Comparison of ENCODE assay signal across 8 mouse cellular contexts in genomic region chr5:115429359-115430186, GRCm38 (mm10). TPM values are rescaled to one million over a fixed set of nuclear protein-coding genes. Genes with fewer than 3 reads are reported as not detected.
DNase-seq lines count a peak whose midpoint lies in the region; ATAC-seq and TF ChIP-seq lines count a peak whose summit lies in the region.

Msi1 (plus strand) TSS chr5:115429599.

- H3K9me3 ChIP-seq in heart, postnatal 0 days (replicated peaks; ENCODE audit: control insufficient read depth, low read length) = no peaks in the 10 kb centered on the region
- no peaks in the 10 kb centered on the region for H3K9me3 ChIP-seq in limb, embryonic 11.5 days (ENCODE audit: control insufficient read depth, low read length)

- peaks cover 51% of the 10 kb centered on the region for H3K27me3 ChIP-seq in heart, postnatal 0 days (ENCODE audit: control insufficient read depth, insufficient read depth, low read length)
- peaks cover 2% of the 10 kb centered on the region; the same call in 1 of the 2 replicates for H3K27me3 ChIP-seq in limb, embryonic 11.5 days (ENCODE audit: control insufficient read depth, insufficient read depth, low read length)

- no peaks in the 10 kb centered on the region; the same call in 1 of the 2 replicates for H3K4me1 ChIP-seq in heart, postnatal 0 days (ENCODE audit: control insufficient read depth, insufficient read depth)
- peaks cover 41% of the 10 kb centered on the region for H3K4me1 ChIP-seq in limb, embryonic 11.5 days (ENCODE audit: control insufficient read depth, insufficient read depth, low read length)
- H3K4me1 ChIP-seq in olfactory bulb, adult 2 months (ENCODE audit: control insufficient read depth, insufficient read depth, low read length) = peaks cover 29% of the 10 kb centered on the region

- TF ChIP-seq CTCF in heart, postnatal 0 days (IDR thresholded peaks at IDR 0.05; ENCODE audit: low read depth) = no peak
- TF ChIP-seq CTCF in olfactory bulb, adult 2 months (IDR thresholded peaks at IDR 0.05; ENCODE audit: insufficient read depth, low read depth, low read length) = no peak

- no peaks in the 10 kb centered on the region for H3K36me3 ChIP-seq in heart, postnatal 0 days (replicated peaks; ENCODE audit: control insufficient read depth, insufficient read depth, low read length)
- H3K36me3 ChIP-seq in limb, embryonic 11.5 days (ENCODE audit: control insufficient read depth, insufficient read depth, low read length) = no peaks in the 10 kb centered on the region

- no peak within 1 kb of the TSS for H3K27ac ChIP-seq in heart, postnatal 0 days (ENCODE audit: low read depth)
- peak within 1 kb of the TSS; percentile 77 for H3K27ac ChIP-seq in limb, embryonic 11.5 days (replicated peaks; ENCODE audit: low read depth, low read length)
- H3K27ac ChIP-seq in olfactory bulb, adult 2 months (ENCODE audit: insufficient read depth, low read depth, low read length) = no peak within 1 kb of the TSS; the same call in 1 of the 2 replicates

- peak within 1 kb of the TSS; percentile 93 for H3K4me2 ChIP-seq in heart, postnatal 0 days (ENCODE audit: low read depth, low read length)
- H3K4me2 ChIP-seq in limb, embryonic 11.5 days (ENCODE audit: low read depth, severe bottlenecking) = peak within 1 kb of the TSS; percentile 93

- under 1% methylated on average over 26 of the region's 117 CpGs for WGBS in heart, postnatal 0 days
- WGBS in limb, embryonic 11.5 days = 1% methylated on average over 67 of the region's 117 CpGs
- WGBS in olfactory bulb, adult 2 months = 4% methylated on average over 103 of the region's 117 CpGs

- peak within 1 kb of the TSS; percentile 70 for H3K4me3 ChIP-seq in heart, postnatal 0 days (ENCODE audit: low read depth, low read length)
- peak within 1 kb of the TSS; percentile 97 for H3K4me3 ChIP-seq in limb, embryonic 11.5 days (ENCODE audit: low read depth, low read length)
- peak within 1 kb of the TSS; percentile 92 for H3K4me3 ChIP-seq in olfactory bulb, adult 2 months (ENCODE audit: insufficient read depth, low read depth, low read length)

- no peak for DNase-seq in frontal cortex, adult 2 months (ENCODE audit: extremely low spot score in 1 of 2, low spot score in 1 of 2)
- no peak for DNase-seq in frontal cortex, postnatal 10 days (ENCODE audit: low spot score in 2 of 2)
- peak; percentile 39 for DNase-seq in right cerebral cortex, postnatal 14 days
- no peak for DNase-seq in right cerebral cortex, postnatal 36 days (ENCODE audit: low spot score in 2 of 2)
- no peak for DNase-seq in heart, postnatal 0 days (ENCODE audit: low spot score)
- peak; percentile 74 for DNase-seq in limb, embryonic 11.5 days (ENCODE audit: low spot score)
- no peak for DNase-seq in urinary bladder, postnatal 36 days (ENCODE audit: low spot score in 2 of 2)

- ATAC-seq in heart, postnatal 0 days (ENCODE audit: insufficient read depth, low read depth) = peak; percentile 55; the same call in 1 of the 2 replicates
- peak; percentile 67 for ATAC-seq in limb, embryonic 11.5 days (ENCODE audit: insufficient number of reproducible peaks, low FRiP score, low TSS enrichment, low read depth)

- 0 out of 2 replicates have a peak, but pooled peaks have one; percentile 15 for TF ChIP-seq POLR2A in olfactory bulb, adult 2 months (IDR thresholded peaks at IDR 0.05; ENCODE audit: insufficient read depth, low read depth, low read length)

- H3K9ac ChIP-seq in heart, postnatal 0 days (replicated peaks; ENCODE audit: low read depth, low read length) = peak within 1 kb of the TSS; percentile 66
- peak within 1 kb of the TSS; percentile 97 for H3K9ac ChIP-seq in limb, embryonic 11.5 days (ENCODE audit: low read length)

- TF ChIP-seq EP300 in heart, postnatal 0 days (IDR thresholded peaks at IDR 0.05; ENCODE audit: low read depth) = no peak

RNA-seq across cellular contexts. Expression of gene Msi1, which starts in this region (rescaled TPM):
- 58.3 and 61.5 TPM in 2 replicates for polyA plus RNA-seq in frontal cortex, adult 2 months (2012; rRNA removed)
- total RNA-seq in heart, postnatal 0 days (2014; rRNA removed; ENCODE audit: low replicate concordance) = 2.5 and 5.6 TPM in 2 replicates
- polyA plus RNA-seq in heart, postnatal 0 days (2015; fragmentation: Nextera tagmentation; extraction: Ambion mirVana) = 0.99 and 1.1 TPM in 2 replicates
- polyA plus RNA-seq in limb, embryonic 11.5 days (2014; fragmentation: Nextera tagmentation; extraction: Ambion mirVana) = 45.9 and 48.3 TPM in 2 replicates
- not detected in 2 replicates for polyA plus RNA-seq in olfactory bulb, adult 2 months (2012; ENCODE audit: insufficient read depth, insufficient read length, low replicate concordance, missing spikeins)

Comparison
In these comparisons a context has a peak if more than half of its experiments do, and no peak if none do; other contexts are left out.
1. RNA of gene Msi1 (polyA plus RNA-seq): 58.3 to 61.5 TPM in frontal cortex, adult 2 months, 45.9 to 48.3 TPM in limb, embryonic 11.5 days and not detected in olfactory bulb, adult 2 months; 0.99 to 1.1 TPM in heart, postnatal 0 days; every median in the first group is over 10 times any median in the second.
2. DNase-seq: peak in right cerebral cortex, postnatal 14 days (single experiment) and limb, embryonic 11.5 days (single experiment); none in frontal cortex, adult 2 months (0 of 2), frontal cortex, postnatal 10 days (0 of 2), right cerebral cortex, postnatal 36 days (0 of 2), heart, postnatal 0 days (single experiment) and urinary bladder, postnatal 36 days (0 of 2).
3. Peak in every context shown above with its lines, with median percentiles within 50 percentile points of each other: H3K4me3 ChIP-seq.